Mouse (Mus musculus) mouse embryonic stem cell (cell line): Measurements from ENCODE around the gene Ccdc22.

Experiments
- in situ Hi-C, 2 experiments: fragments of 300-500 bp; cut with MboI; formaldehyde crosslinking; loops; 1 replicate in 1 of 2; 3 replicates in 1 of 2; pipeline ENCODE4 v1.14.3; 2019 to 2020; ENCODE audit warnings: low sequenced_read_pairs in 2 of 2, low pct_unique_long_range_greater_than_20kb in 1 of 2, mixed read lengths in 1 of 2; ENCODE audit not compliant: unreplicated experiment in 1 of 2

The Ccdc22 gene

GRCm38 (mm10) chrX:7604879-7605574 is at the start of gene Ccdc22:
Gene Ccdc22 (minus strand): TSS chrX:7605517.
- in situ Hi-C loops, result no loop called here

GRCm38 (mm10) chrX:7648671-7649304 is 43.5 kb upstream of the Ccdc22 start:
- in situ Hi-C loops, result no loop called here

- in situ Hi-C loops, result no loop called here
Measured at GRCm38 (mm10) chrX:7645349-7645748, 40.0 kb upstream of the Ccdc22 start.

- in situ Hi-C loops, result no loop called here
Measured at GRCm38 (mm10) chrX:7640785-7641184, 35.5 kb upstream of the Ccdc22 start.

GRCm38 (mm10) chrX:7639536-7640325 is 34.4 kb upstream of the Ccdc22 start:
- in situ Hi-C loops, result no loop called here

- in situ Hi-C loops, result no loop called here
Measured at GRCm38 (mm10) chrX:7638401-7639091, 33.2 kb upstream of the Ccdc22 start, which contains the start of gene Syp. Gene Syp (plus strand): TSS chrX:7638471.

- in situ Hi-C loops, result no loop called here
Measured at GRCm38 (mm10) chrX:7635101-7635500, 29.8 kb upstream of the Ccdc22 start.

GRCm38 (mm10) chrX:7632560-7632959 is 27.2 kb upstream of the Ccdc22 start:
- in situ Hi-C loops, result no loop called here

GRCm38 (mm10) chrX:7617889-7618551 is 12.7 kb upstream of the Ccdc22 start:
- in situ Hi-C loops, result no loop called here

- in situ Hi-C loops, result no loop called here
Measured at GRCm38 (mm10) chrX:7610536-7611258, 5.4 kb upstream of the Ccdc22 start.

GRCm38 (mm10) chrX:7610035-7610434 is 4.7 kb upstream of the Ccdc22 start:
- in situ Hi-C loops, result no loop called here

- in situ Hi-C loops, result no loop called here
Measured at GRCm38 (mm10) chrX:7606783-7607182, 1.5 kb upstream of the Ccdc22 start, which contains the start of gene Cacna1f. Gene Cacna1f (plus strand): TSS chrX:7607083.

- in situ Hi-C loops, result no loop called here
Measured at GRCm38 (mm10) chrX:7605575-7605941, 241 bp upstream of the Ccdc22 start.

GRCm38 (mm10) chrX:7604004-7604403 is 1.3 kb downstream of the Ccdc22 start:
- in situ Hi-C loops, result no loop called here

- in situ Hi-C loops, result no loop called here
Measured at GRCm38 (mm10) chrX:7595371-7595770, 9.9 kb downstream of the Ccdc22 start.

GRCm38 (mm10) chrX:7586356-7586755 is 19.0 kb downstream of the Ccdc22 start:
- in situ Hi-C loops, result no loop called here

GRCm38 (mm10) chrX:7583881-7584280 is 21.4 kb downstream of the Ccdc22 start:
- in situ Hi-C loops, result no loop called here

GRCm38 (mm10) chrX:7581151-7581550 is 24.2 kb downstream of the Ccdc22 start:
- in situ Hi-C loops, result no loop called here
